Mouse (Mus musculus): Measurements from ENCODE around the gene Cutc. TPM values are rescaled to one million over a fixed set of nuclear protein-coding genes. Genes with fewer than 3 reads are reported as not detected.

Cutc gene
- polyA plus RNA-seq, 1 experiment from 2014 or later, result 16.3 TPM

DNA sequence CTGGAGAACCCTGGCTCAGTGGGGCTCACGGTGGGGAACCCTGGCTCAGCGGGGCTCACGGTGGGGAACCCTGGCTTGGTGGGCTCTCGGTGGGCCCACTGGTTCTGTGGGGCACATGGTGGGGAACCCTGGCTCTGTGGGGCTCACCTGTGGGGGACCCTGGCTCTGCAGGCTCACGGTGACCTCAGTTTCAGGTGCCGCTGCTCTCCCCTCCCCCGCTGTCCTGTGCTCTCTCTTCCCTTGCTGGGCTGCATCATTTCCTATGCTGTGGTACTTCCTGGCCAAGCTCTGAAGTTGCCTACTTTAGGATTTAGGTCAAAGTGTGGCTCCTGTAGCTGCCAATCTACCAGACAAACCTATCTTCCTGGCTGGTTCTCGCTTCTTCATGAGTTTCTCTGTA lies 29.9 kb upstream of the Cutc start:
- Histone ChIP-seq H3K9ac (ENCODE audit: low read length) (no peak overlapping the region), H3K4me2 (ENCODE audit: low read depth, low read length) (no peak overlapping the region), H3K4me1 (ENCODE audit: control insufficient read depth, insufficient read depth, low read length) (no peaks in the 10 kb centered on the region), H3K9me3 (replicated peaks; ENCODE audit: control insufficient read depth, low read length) (no peaks in the 10 kb centered on the region), H3K36me3 (ENCODE audit: control insufficient read depth, insufficient read depth, low read length) (peaks cover 7% of the 10 kb centered on the region), H3K4me3 (replicated peaks; ENCODE audit: low read length) (no peak overlapping the region), H3K27me3 (ENCODE audit: control insufficient read depth, insufficient read depth, low read length) (no peaks in the 10 kb centered on the region), H3K27ac (ENCODE audit: low read length) (no peak overlapping the region)
- 78% methylated on average over 8 of the region's 8 CpGs for WGBS
- ATAC-seq (ENCODE audit: insufficient read depth, low FRiP score), result no peak

DNA sequence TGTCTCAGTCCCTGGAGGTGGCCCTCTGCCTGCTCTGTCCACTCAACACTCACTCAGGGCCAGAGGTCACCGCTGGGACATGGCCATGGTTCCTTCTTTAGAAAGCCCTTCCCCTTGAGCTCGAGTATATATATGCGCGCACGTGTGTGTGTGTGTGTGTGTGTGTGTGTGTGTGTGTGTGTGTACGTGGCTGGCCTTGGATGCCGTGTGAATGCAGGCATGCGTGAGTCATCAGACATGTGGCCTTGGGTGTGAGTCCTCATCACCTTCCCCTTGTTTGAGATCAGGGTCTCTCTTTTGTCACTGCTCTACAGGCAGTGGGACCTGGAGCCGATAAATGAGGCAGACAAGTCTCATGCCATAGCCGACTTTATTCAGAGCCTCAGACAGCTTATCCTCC lies 29.3 kb upstream of the Cutc start:
- peaks cover 3% of the 10 kb centered on the region; the same call in 1 of the 2 replicates for H3K36me3 ChIP-seq (ENCODE audit: control insufficient read depth, insufficient read depth, low read length)
- no peaks in the 10 kb centered on the region for H3K9me3 ChIP-seq (replicated peaks; ENCODE audit: control insufficient read depth, low read length)
- H3K4me2 ChIP-seq (ENCODE audit: low read depth, low read length), result no peak overlapping the region

GRCm38 (mm10) chr19:43724194-43724593 lies 28.6 kb upstream of the Cutc start:
- Histone ChIP-seq H3K4me2 (ENCODE audit: low read depth, low read length) (no peak overlapping the region), H3K9me3 (replicated peaks; ENCODE audit: control insufficient read depth, low read length) (no peaks in the 10 kb centered on the region), H3K27me3 (ENCODE audit: control insufficient read depth, insufficient read depth, low read length) (no peaks in the 10 kb centered on the region), H3K27ac (ENCODE audit: low read length) (no peak overlapping the region), H3K4me3 (replicated peaks; ENCODE audit: low read length) (no peak overlapping the region), H3K4me1 (ENCODE audit: control insufficient read depth, insufficient read depth, low read length) (no peaks in the 10 kb centered on the region), H3K36me3 (ENCODE audit: control insufficient read depth, insufficient read depth, low read length) (peaks cover 3% of the 10 kb centered on the region; the same call in 1 of the 2 replicates), H3K9ac (ENCODE audit: low read length) (no peak overlapping the region)
- 92% methylated on average over 20 of the region's 20 CpGs for WGBS
- no peak for ATAC-seq (ENCODE audit: insufficient read depth, low FRiP score)

More for the DNA sequence above, 29.3 kb upstream of the Cutc start:
- H3K4me1 ChIP-seq (ENCODE audit: control insufficient read depth, insufficient read depth, low read length), result no peaks in the 10 kb centered on the region
- ATAC-seq (ENCODE audit: insufficient read depth, low FRiP score), result 0 out of 2 replicates have a peak, but pooled peaks have one; percentile 3
- no peak overlapping the region for H3K9ac ChIP-seq (ENCODE audit: low read length)
- H3K27me3 ChIP-seq (ENCODE audit: control insufficient read depth, insufficient read depth, low read length), result no peaks in the 10 kb centered on the region
- no peak overlapping the region for H3K4me3 ChIP-seq (replicated peaks; ENCODE audit: low read length)
- 85% methylated on average over 10 of the region's 10 CpGs for WGBS
- H3K27ac ChIP-seq (ENCODE audit: low read length), result no peak overlapping the region

GRCm38 (mm10) chr19:43724821-43725220 lies 28.0 kb upstream of the Cutc start:
- ATAC-seq (ENCODE audit: insufficient read depth, low FRiP score), result no peak
- no peak overlapping the region for H3K4me2 ChIP-seq (ENCODE audit: low read depth, low read length)
- no peak overlapping the region for H3K9ac ChIP-seq (ENCODE audit: low read length)
- H3K4me3 ChIP-seq (replicated peaks; ENCODE audit: low read length), result no peak overlapping the region
- whole genome bisulfite sequencing, result 87% methylated on average over 7 of the region's 7 CpGs
- H3K27ac ChIP-seq (ENCODE audit: low read length), result no peak overlapping the region
- no peaks in the 10 kb centered on the region for H3K27me3 ChIP-seq (ENCODE audit: control insufficient read depth, insufficient read depth, low read length)
- H3K4me1 ChIP-seq (ENCODE audit: control insufficient read depth, insufficient read depth, low read length), result no peaks in the 10 kb centered on the region
- peaks cover 3% of the 10 kb centered on the region; the same call in 1 of the 2 replicates for H3K36me3 ChIP-seq (ENCODE audit: control insufficient read depth, insufficient read depth, low read length)
- H3K9me3 ChIP-seq (replicated peaks; ENCODE audit: control insufficient read depth, low read length), result no peaks in the 10 kb centered on the region

DNA sequence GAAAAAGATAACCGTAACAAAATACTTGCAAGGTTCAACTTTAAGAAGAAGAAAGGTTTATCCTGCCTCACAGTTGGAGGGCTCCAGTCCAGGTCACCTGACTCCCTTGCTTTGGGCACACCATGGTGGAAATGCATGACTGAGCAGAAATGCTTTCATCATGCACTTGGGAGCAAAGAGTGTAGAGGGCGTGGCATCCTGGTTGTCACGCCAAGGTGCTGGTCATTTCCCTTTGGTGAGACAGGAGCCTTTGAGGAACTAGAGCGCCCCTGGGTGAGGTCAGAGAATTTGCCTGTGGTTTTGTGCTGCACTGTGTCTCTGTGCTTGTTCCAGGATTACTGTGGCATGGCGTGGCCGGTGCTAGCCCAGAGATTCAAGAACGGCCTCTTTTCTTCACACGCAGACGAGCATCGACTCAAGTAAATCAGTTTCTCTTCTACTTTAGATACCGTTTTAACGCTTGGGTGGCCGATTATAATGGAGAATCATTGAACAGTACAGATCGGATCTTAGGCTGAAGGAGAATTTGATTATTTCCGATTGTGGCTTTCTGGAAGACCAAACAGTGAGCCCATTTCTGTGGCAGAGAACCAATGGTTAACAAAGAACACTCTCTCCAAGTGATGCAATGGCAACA lies 26.2 kb upstream of the Cutc start:
- Histone ChIP-seq H3K9ac (ENCODE audit: low read length) (no peak overlapping the region), H3K9me3 (replicated peaks; ENCODE audit: control insufficient read depth, low read length) (no peaks in the 10 kb centered on the region), H3K36me3 (ENCODE audit: control insufficient read depth, insufficient read depth, low read length) (peaks cover 3% of the 10 kb centered on the region; the same call in 1 of the 2 replicates), H3K27me3 (ENCODE audit: control insufficient read depth, insufficient read depth, low read length) (no peaks in the 10 kb centered on the region), H3K4me1 (ENCODE audit: control insufficient read depth, insufficient read depth, low read length) (no peaks in the 10 kb centered on the region), H3K4me2 (ENCODE audit: low read depth, low read length) (no peak overlapping the region), H3K4me3 (replicated peaks; ENCODE audit: low read length) (no peak overlapping the region), H3K27ac (ENCODE audit: low read length) (no peak overlapping the region)
- no peak for ATAC-seq (ENCODE audit: insufficient read depth, low FRiP score)
- 90% methylated on average over 15 of the region's 15 CpGs for WGBS

GRCm38 (mm10) chr19:43729296-43730036 lies 23.3 kb upstream of the Cutc start:
- Histone ChIP-seq H3K4me2 (ENCODE audit: low read depth, low read length) (peak overlapping the region; percentile 25), H3K9me3 (replicated peaks; ENCODE audit: control insufficient read depth, low read length) (no peaks in the 10 kb centered on the region), H3K36me3 (ENCODE audit: control insufficient read depth, insufficient read depth, low read length) (0 out of 2 replicates have a peak, but pooled peaks cover 3% of the 10 kb centered on the region), H3K27me3 (ENCODE audit: control insufficient read depth, insufficient read depth, low read length) (no peaks in the 10 kb centered on the region), H3K27ac (ENCODE audit: low read length) (no peak overlapping the region), H3K9ac (ENCODE audit: low read length) (peak overlapping the region; percentile 58), H3K4me1 (ENCODE audit: control insufficient read depth, insufficient read depth, low read length) (no peaks in the 10 kb centered on the region), H3K4me3 (replicated peaks; ENCODE audit: low read length) (peak overlapping the region; percentile 37)
- no peak for ATAC-seq (ENCODE audit: insufficient read depth, low FRiP score)
- 39% methylated on average over 22 of the region's 22 CpGs for WGBS

DNA sequence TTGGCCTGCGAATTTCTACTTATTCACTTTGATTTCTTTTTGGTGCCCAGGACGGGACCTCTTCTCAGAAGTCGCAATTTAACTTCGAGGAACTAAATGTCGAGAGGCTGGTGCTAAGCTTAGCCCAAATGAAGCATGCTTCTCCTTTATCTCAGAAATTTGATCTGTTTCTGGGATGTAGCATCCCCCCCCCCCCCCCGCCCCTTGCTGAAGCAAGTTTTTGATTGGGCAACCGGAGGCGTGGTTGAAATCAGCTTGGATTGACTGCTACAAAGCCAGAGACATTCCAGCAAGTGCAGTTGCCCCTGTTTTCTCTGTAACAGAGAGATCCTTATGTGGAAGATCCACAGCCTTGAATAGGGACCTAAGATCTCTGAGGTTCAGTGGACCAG lies 22.8 kb upstream of the Cutc start:
- no peak overlapping the region for H3K27ac ChIP-seq (ENCODE audit: low read length)

GRCm38 (mm10) chr19:43731157-43731556 lies 21.6 kb upstream of the Cutc start:
- Histone ChIP-seq H3K27me3 (ENCODE audit: control insufficient read depth, insufficient read depth, low read length) (no peaks in the 10 kb centered on the region), H3K4me1 (ENCODE audit: control insufficient read depth, insufficient read depth, low read length) (no peaks in the 10 kb centered on the region), H3K36me3 (ENCODE audit: control insufficient read depth, insufficient read depth, low read length) (peaks cover 8% of the 10 kb centered on the region), H3K9ac (ENCODE audit: low read length) (no peak overlapping the region), H3K9me3 (replicated peaks; ENCODE audit: control insufficient read depth, low read length) (no peaks in the 10 kb centered on the region), H3K4me2 (ENCODE audit: low read depth, low read length) (no peak overlapping the region), H3K4me3 (replicated peaks; ENCODE audit: low read length) (no peak overlapping the region), H3K27ac (ENCODE audit: low read length) (no peak overlapping the region)
- WGBS, result 65% methylated on average over 7 of the region's 7 CpGs
- no peak for ATAC-seq (ENCODE audit: insufficient read depth, low FRiP score)

More for the DNA sequence above, 22.8 kb upstream of the Cutc start:
- Histone ChIP-seq H3K4me1 (ENCODE audit: control insufficient read depth, insufficient read depth, low read length) (no peaks in the 10 kb centered on the region), H3K36me3 (ENCODE audit: control insufficient read depth, insufficient read depth, low read length) (0 out of 2 replicates have a peak, but pooled peaks cover 3% of the 10 kb centered on the region), H3K9me3 (replicated peaks; ENCODE audit: control insufficient read depth, low read length) (no peaks in the 10 kb centered on the region), H3K9ac (ENCODE audit: low read length) (peak overlapping the region; percentile 58; the same call in 1 of the 2 replicates), H3K27me3 (ENCODE audit: control insufficient read depth, insufficient read depth, low read length) (no peaks in the 10 kb centered on the region), H3K4me2 (ENCODE audit: low read depth, low read length) (peak overlapping the region; percentile 25), H3K4me3 (replicated peaks; ENCODE audit: low read length) (peak overlapping the region; percentile 37)
- 42% methylated on average over 8 of the region's 8 CpGs for WGBS
- ATAC-seq (ENCODE audit: insufficient read depth, low FRiP score), result no peak

DNA sequence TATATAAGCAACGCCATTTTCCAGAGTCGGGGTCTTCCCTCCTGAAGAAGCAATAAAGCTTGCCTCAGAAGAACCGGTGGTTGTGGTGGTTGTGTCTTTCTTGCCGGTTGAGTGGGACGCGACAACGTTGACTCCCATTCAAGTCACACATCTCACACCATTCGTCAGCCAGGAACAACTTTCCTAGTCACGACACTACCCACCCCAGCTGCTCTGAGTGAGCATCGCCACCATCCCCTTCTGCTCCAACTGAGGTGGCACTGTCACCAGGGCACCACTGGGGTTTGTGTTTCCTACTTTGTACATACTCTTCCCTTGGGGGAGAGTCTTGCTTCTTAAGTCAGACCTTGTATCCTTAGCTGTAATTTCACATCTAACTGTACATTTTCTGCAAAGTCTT lies 14.4 kb upstream of the Cutc start:
- H3K9ac ChIP-seq (ENCODE audit: low read length), result no peak overlapping the region
- H3K27ac ChIP-seq (ENCODE audit: low read length), result no peak overlapping the region
- no peak overlapping the region for H3K4me3 ChIP-seq (replicated peaks; ENCODE audit: low read length)
- no peak overlapping the region for H3K4me2 ChIP-seq (ENCODE audit: low read depth, low read length)
- no peaks in the 10 kb centered on the region for H3K27me3 ChIP-seq (ENCODE audit: control insufficient read depth, insufficient read depth, low read length)
- ATAC-seq (ENCODE audit: insufficient read depth, low FRiP score), result no peak
- no peaks in the 10 kb centered on the region for H3K9me3 ChIP-seq (replicated peaks; ENCODE audit: control insufficient read depth, low read length)
- 94% methylated on average over 10 of the region's 10 CpGs for WGBS
- H3K4me1 ChIP-seq (ENCODE audit: control insufficient read depth, insufficient read depth, low read length), result no peaks in the 10 kb centered on the region
- peaks cover 15% of the 10 kb centered on the region for H3K36me3 ChIP-seq (ENCODE audit: control insufficient read depth, insufficient read depth, low read length)
